Mouse (Mus musculus) MEL (cell line): ENCODE data around the gene Ptar1. TPM values are rescaled to one million over a fixed set of nuclear protein-coding genes. Genes with fewer than 3 reads are reported as not detected.

Experiments
- DNase-seq: peaks from one replicate; pipeline ENCODE4 v3.0.0; 2011; ENCODE audit warnings: low read depth, low spot score
- H3K27ac ChIP-seq: 2 replicates; pipeline ENCODE4 v1.5.1; 2012; ENCODE audit warnings: low read depth, mild to moderate bottlenecking, control low read depth, low read length, moderate library complexity; ENCODE audit not compliant: control insufficient read depth
- H3K27me3 ChIP-seq, 2 experiments: fragments of 150-350 bp in 1 of 2; sonication (generic) in 1 of 2; 2 replicates each; pipeline ENCODE4 v1.6.1; 2012; ENCODE audit warnings: low read length in 2 of 2, mild to moderate bottlenecking in 2 of 2, improper control_type of control experiment in 1 of 2, moderate library complexity in 1 of 2; ENCODE audit not compliant: insufficient read depth in 2 of 2, control insufficient read depth in 1 of 2
- H3K36me3 ChIP-seq, 2 experiments: 2 replicates each; pipeline ENCODE4 v1.6.1; 2012 to 2014; ENCODE audit warnings: low read length in 2 of 2, improper control_type of control experiment in 1 of 2, inconsistent platforms in 1 of 2, mild to moderate bottlenecking in 1 of 2; ENCODE audit not compliant: insufficient read depth in 2 of 2, control insufficient read depth in 1 of 2
- H3K4me1 ChIP-seq, 2 experiments: fragments of 150-350 bp in 1 of 2; sonication (generic) in 1 of 2; 2 replicates each; pipeline ENCODE4 v1.6.1; 2012; ENCODE audit warnings: low read length in 2 of 2, improper control_type of control experiment in 1 of 2, mild to moderate bottlenecking in 1 of 2; ENCODE audit not compliant: insufficient read depth in 2 of 2, control insufficient read depth in 1 of 2
- H3K4me3 ChIP-seq, 2 experiments: fragments of 150-350 bp in 1 of 2; sonication (generic) in 1 of 2; 2 replicates each; pipeline ENCODE4 v1.5.1; 2012; ENCODE audit warnings: low read depth in 2 of 2, low read length in 2 of 2, mild to moderate bottlenecking in 2 of 2, moderate library complexity in 2 of 2, control low read depth in 1 of 2, improper control_type of control experiment in 1 of 2; ENCODE audit not compliant: control insufficient read depth in 1 of 2, insufficient read depth in 1 of 2
- H3K79me2 ChIP-seq: 2 replicates; pipeline ENCODE4 v1.6.1; 2012; ENCODE audit warnings: mild to moderate bottlenecking, low read length, moderate library complexity; ENCODE audit not compliant: control insufficient read depth, poor library complexity, insufficient read depth
- H3K9ac ChIP-seq: 2 replicates; pipeline ENCODE4 v1.6.1; 2012; ENCODE audit warnings: low read depth, mild to moderate bottlenecking, control low read depth, low read length, moderate library complexity; ENCODE audit not compliant: control insufficient read depth, poor library complexity, severe bottlenecking
- H3K9me3 ChIP-seq: fragments of 150-350 bp; sonication (generic); replicated peaks from 2 replicates; pipeline ENCODE4 v1.6.1; 2012; ENCODE audit warnings: mild to moderate bottlenecking, low read length, improper control_type of control experiment, moderate library complexity; ENCODE audit not compliant: insufficient read depth
- BHLHE40 ChIP-seq: IDR thresholded peaks from 2 replicates; pipeline ENCODE4 v1.6.1; 2012; ENCODE audit warnings: low read depth, mild to moderate bottlenecking, inconsistent platforms, low read length, improper control_type of control experiment, borderline replicate concordance
- CHD2 ChIP-seq: IDR thresholded peaks from 2 replicates; pipeline ENCODE4 v1.6.1; 2011; ENCODE audit warnings: low read length, improper control_type of control experiment
- ETS1 ChIP-seq: IDR thresholded peaks from 2 replicates; pipeline ENCODE4 v1.6.1; 2012; ENCODE audit warnings: low read depth, mild to moderate bottlenecking, inconsistent platforms, low read length, improper control_type of control experiment, moderate library complexity
- JUND ChIP-seq: IDR thresholded peaks from 2 replicates; pipeline ENCODE4 v1.6.1; 2011; ENCODE audit warnings: low read depth, mild to moderate bottlenecking, improper control_type of control experiment, low read length
- MAX ChIP-seq: IDR thresholded peaks from 2 replicates; pipeline ENCODE4 v1.6.1; 2011; ENCODE audit warnings: low read length, improper control_type of control experiment
- MYC ChIP-seq: IDR thresholded peaks from 2 replicates; pipeline ENCODE4 v1.6.1; 2011; ENCODE audit warnings: low read depth, mild to moderate bottlenecking, low read length, improper control_type of control experiment, moderate library complexity
- NELFE ChIP-seq: IDR thresholded peaks from 2 replicates; pipeline ENCODE4 v1.6.1; 2011; ENCODE audit warnings: low read depth, low read length, improper control_type of control experiment
- POLR2AphosphoS2 ChIP-seq: IDR thresholded peaks from 2 replicates; pipeline ENCODE4 v1.6.1; 2011; ENCODE audit warnings: low read length, improper control_type of control experiment
- POLR2AphosphoS5 ChIP-seq: IDR thresholded peaks from 2 replicates; pipeline ENCODE4 v1.6.1; 2012; ENCODE audit warnings: low read depth, borderline replicate concordance, mild to moderate bottlenecking, inconsistent platforms, low read length, moderate library complexity, mixed read lengths
- RCOR1 ChIP-seq: IDR thresholded peaks from 2 replicates; pipeline ENCODE4 v1.6.1; 2012; ENCODE audit warnings: low read depth, mild to moderate bottlenecking, inconsistent platforms, low read length, improper control_type of control experiment
- SIN3A ChIP-seq: IDR thresholded peaks from 2 replicates; pipeline ENCODE4 v1.6.1; 2012; ENCODE audit warnings: low read length, improper control_type of control experiment, inconsistent platforms
- SMC3 ChIP-seq: IDR thresholded peaks from 2 replicates; pipeline ENCODE4 v1.6.1; 2011; ENCODE audit warnings: low read depth, low read length, improper control_type of control experiment
- TAL1 ChIP-seq: IDR thresholded peaks from 2 replicates; pipeline ENCODE4 v1.6.1; 2012; ENCODE audit warnings: mild to moderate bottlenecking, inconsistent platforms, low read length, moderate library complexity, mixed read lengths
- TBP ChIP-seq: IDR thresholded peaks from 2 replicates; pipeline ENCODE4 v1.8.0; 2011; ENCODE audit warnings: low read depth, low read length, improper control_type of control experiment
- TCF12 ChIP-seq: IDR thresholded peaks from 2 replicates; pipeline ENCODE4 v1.6.1; 2014; ENCODE audit warnings: low read depth, mild to moderate bottlenecking, inconsistent platforms, low read length, improper control_type of control experiment, moderate library complexity
- USF2 ChIP-seq, 2 experiments: IDR thresholded peaks; 2 replicates each; pipeline ENCODE4 v1.6.1; 2011 to 2012; ENCODE audit warnings: improper control_type of control experiment in 2 of 2, low read length in 2 of 2, borderline replicate concordance in 1 of 2, inconsistent platforms in 1 of 2, low read depth in 1 of 2, mild to moderate bottlenecking in 1 of 2; ENCODE audit not compliant: insufficient read depth in 1 of 2
- ZKSCAN1 ChIP-seq: IDR thresholded peaks from 2 replicates; pipeline ENCODE4 v1.6.1; 2012; ENCODE audit warnings: low read depth, mild to moderate bottlenecking, inconsistent platforms, low read length, improper control_type of control experiment, moderate library complexity
- ZNF384 ChIP-seq: IDR thresholded peaks from 2 replicates; pipeline ENCODE4 v1.6.1; 2012; ENCODE audit warnings: low read depth, mild to moderate bottlenecking, inconsistent platforms, low read length, improper control_type of control experiment
- polyA plus RNA-seq, 2 experiments: library from polyadenylated mRNA; stranded (reverse) in 1 of 2; unstranded in 1 of 2; fragments of >175 nt in 1 of 2; fragments of >200 nt in 1 of 2; gene quantifications; 2 replicates each; pipeline versions ENCODE4 v1.2.1 to v1.2.4; 2012; ENCODE audit warnings: low replicate concordance in 2 of 2, low read depth in 1 of 2; ENCODE audit not compliant: insufficient read length in 2 of 2, insufficient read depth in 1 of 2, missing spikeins in 1 of 2
- total RNA-seq: library from RNA; depleted of rRNA; stranded (reverse); fragments of 300-350 nt; gene quantifications from 2 replicates; pipeline ENCODE4 v1.2.3, GENCODE M21; 2012

Ptar1 gene
- total and polyA plus RNA-seq, 3 experiments: 4.9 to 6.9 TPM; not detected in 1

GRCm38 (mm10) chr19:23768864-23769263, 81.6 kb downstream of the Ptar1 start:
- Histone ChIP-seq H3K36me3 (no peaks in the 10 kb centered on the region), H3K9ac (no peak overlapping the region), H3K27me3 (peaks cover 0 to 3% of the 10 kb centered on the region in 2 experiments; a peak in 3 of 4 replicates), H3K9me3 (no peaks in the 10 kb centered on the region), H3K4me3 (no peak overlapping the region), H3K79me2 (no peaks in the 10 kb centered on the region), H3K27ac (no peak overlapping the region), H3K4me1 (no peaks in the 10 kb centered on the region)
- DNase-seq: no peak
- TF ChIP-seq USF2 (IDR thresholded peaks at IDR 0.05; ENCODE audit: borderline replicate concordance in 1 of 2, insufficient read depth in 1 of 2, low read depth in 1 of 2, low read length in 2 of 2) (no peak), TAL1 (no peak), JUND (no peak), MYC (no peak), ZKSCAN1 (no peak), NELFE (no peak), MAX (no peak), SMC3 (no peak), ZNF384 (no peak)

GRCm38 (mm10) chr19:23770494-23771423, 83.5 kb downstream of the Ptar1 start:
- H3K79me2 ChIP-seq: no peaks in the 10 kb centered on the region
- no peak overlapping the region for H3K9ac ChIP-seq
- DNase-seq: peak; percentile 19
- H3K9me3 ChIP-seq: no peaks in the 10 kb centered on the region
- no peak overlapping the region for H3K27ac ChIP-seq
- no peaks in the 10 kb centered on the region; a peak in 1 of 4 replicates for H3K27me3 ChIP-seq
- H3K36me3 ChIP-seq: no peaks in the 10 kb centered on the region
- no peak overlapping the region for H3K4me3 ChIP-seq
- TF ChIP-seq CHD2: no peak
- TF ChIP-seq ETS1: no peak
- TF ChIP-seq BHLHE40: no peak
- no peak for TF ChIP-seq TBP
- TF ChIP-seq RCOR1: no peak
- no peak for TF ChIP-seq POLR2AphosphoS5
- TF ChIP-seq JUND: no peak
- no peak for TF ChIP-seq SIN3A
- no peak for TF ChIP-seq TCF12
- TF ChIP-seq POLR2AphosphoS2: no peak
- H3K4me1 ChIP-seq: no peaks in the 10 kb centered on the region
